Mouse (Mus musculus): Measurements from ENCODE around the gene Shc4.

The Shc4 gene

GRCm38 (mm10) chr2:125724086-125724430 lies at the start of gene Shc4:
TSS of gene Shc4 (minus strand) at chr2:125724148.
- DNase-seq, result peak; percentile 39

- no peak for DNase-seq
These were observed 41.1 kb upstream of the Shc4 start for GRCm38 (mm10) chr2:125765029-125765428.

- no peak for DNase-seq
These were observed 40.6 kb upstream of the Shc4 start for GRCm38 (mm10) chr2:125764531-125764930.

GRCm38 (mm10) chr2:125749330-125749729 lies 25.4 kb upstream of the Shc4 start:
- no peak for DNase-seq

GRCm38 (mm10) chr2:125739338-125739737 lies 15.4 kb upstream of the Shc4 start:
- DNase-seq, result no peak

GRCm38 (mm10) chr2:125738718-125739117 lies 14.8 kb upstream of the Shc4 start:
- DNase-seq, result no peak

- DNase-seq, result no peak
These were observed 12.0 kb upstream of the Shc4 start for GRCm38 (mm10) chr2:125736025-125736343.

GRCm38 (mm10) chr2:125735333-125736024 lies 11.5 kb upstream of the Shc4 start:
- DNase-seq, result no peak

GRCm38 (mm10) chr2:125734741-125735140 lies 10.8 kb upstream of the Shc4 start:
- DNase-seq, result no peak

GRCm38 (mm10) chr2:125731763-125732560 lies 8.0 kb upstream of the Shc4 start:
- peak; percentile 98 for DNase-seq

GRCm38 (mm10) chr2:125724546-125725114 lies 682 bp upstream of the Shc4 start:
- peak; percentile 16 for DNase-seq

GRCm38 (mm10) chr2:125723408-125724085 lies 401 bp downstream of the Shc4 start:
- DNase-seq, result peak; percentile 58

GRCm38 (mm10) chr2:125723086-125723407 lies 901 bp downstream of the Shc4 start:
- peak; percentile 28 for DNase-seq

GRCm38 (mm10) chr2:125716599-125716998 lies 7.3 kb downstream of the Shc4 start:
- DNase-seq, result no peak

GRCm38 (mm10) chr2:125706510-125706921 lies 17.4 kb downstream of the Shc4 start:
- DNase-seq, result no peak

GRCm38 (mm10) chr2:125704907-125705631 lies 18.9 kb downstream of the Shc4 start:
- DNase-seq, result no peak

- DNase-seq, result no peak
These were observed 21.1 kb downstream of the Shc4 start for GRCm38 (mm10) chr2:125702851-125703250.

- DNase-seq, result no peak
These were observed 22.3 kb downstream of the Shc4 start for GRCm38 (mm10) chr2:125701606-125702005.

GRCm38 (mm10) chr2:125696219-125696618 lies 27.7 kb downstream of the Shc4 start:
- no peak for DNase-seq

GRCm38 (mm10) chr2:125694798-125695197 lies 29.1 kb downstream of the Shc4 start:
- no peak for DNase-seq

GRCm38 (mm10) chr2:125692010-125692409 lies 31.9 kb downstream of the Shc4 start:
- no peak for DNase-seq

- DNase-seq, result no peak
These were observed 38.4 kb downstream of the Shc4 start for GRCm38 (mm10) chr2:125685441-125686150.
